Mouse (Mus musculus): ENCODE data around the gene Col4a2. TPM values are rescaled to one million over a fixed set of nuclear protein-coding genes. Genes with fewer than 3 reads are reported as not detected.

Col4a2 gene
- total RNA-seq, 1 experiment from 2014 or later, result 16.9 TPM

Other genes starting within 250 kb of the Col4a2 start
- 17.3 and 30.0 TPM in 2 replicates for gene Col4a1, start within 50 bp of the Col4a2 start, total RNA-seq (2017)
- gene Rab20, start 165.9 kb downstream of the Col4a2 start, total RNA-seq (2017), result 5.0 and 6.4 TPM in 2 replicates
- 53.2 and 56.3 TPM in 2 replicates for gene Naxd, start 184.7 kb downstream of the Col4a2 start, total RNA-seq (2017)
- gene Cars2, start 238.0 kb downstream of the Col4a2 start, total RNA-seq (2017), result 37.0 and 41.1 TPM in 2 replicates
- 67.9 and 96.2 TPM in 2 replicates for gene Ing1, start 242.8 kb downstream of the Col4a2 start, total RNA-seq (2017)

All from hematopoietic stem cell, adult 5-6 weeks (primary cell).